Mouse (Mus musculus): Measurements from ENCODE around the gene Gm21885.

The Gm21885 gene

DNA sequence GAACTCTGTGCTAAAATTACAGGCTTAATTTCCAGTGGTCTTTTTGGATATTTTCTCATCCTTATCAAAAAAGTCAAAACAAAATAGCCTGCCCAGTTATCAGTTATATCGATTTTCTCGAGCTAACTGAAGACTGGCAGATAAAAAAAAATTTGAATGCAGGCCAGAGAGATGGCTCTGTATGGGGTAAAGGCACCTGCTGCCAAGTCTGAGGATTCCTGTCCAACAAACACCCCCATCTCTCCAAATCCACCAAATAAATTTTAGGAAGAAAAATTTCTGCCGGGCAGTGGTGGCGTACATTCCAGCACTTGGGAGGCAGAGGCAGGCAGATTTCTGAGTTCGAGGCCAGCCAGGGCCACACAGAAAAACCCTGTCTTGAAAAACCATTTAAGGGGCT is 36.4 kb downstream of the Gm21885 start:
- DNase-seq (ENCODE audit: low spot score in 2 of 2) = no peak

DNA sequence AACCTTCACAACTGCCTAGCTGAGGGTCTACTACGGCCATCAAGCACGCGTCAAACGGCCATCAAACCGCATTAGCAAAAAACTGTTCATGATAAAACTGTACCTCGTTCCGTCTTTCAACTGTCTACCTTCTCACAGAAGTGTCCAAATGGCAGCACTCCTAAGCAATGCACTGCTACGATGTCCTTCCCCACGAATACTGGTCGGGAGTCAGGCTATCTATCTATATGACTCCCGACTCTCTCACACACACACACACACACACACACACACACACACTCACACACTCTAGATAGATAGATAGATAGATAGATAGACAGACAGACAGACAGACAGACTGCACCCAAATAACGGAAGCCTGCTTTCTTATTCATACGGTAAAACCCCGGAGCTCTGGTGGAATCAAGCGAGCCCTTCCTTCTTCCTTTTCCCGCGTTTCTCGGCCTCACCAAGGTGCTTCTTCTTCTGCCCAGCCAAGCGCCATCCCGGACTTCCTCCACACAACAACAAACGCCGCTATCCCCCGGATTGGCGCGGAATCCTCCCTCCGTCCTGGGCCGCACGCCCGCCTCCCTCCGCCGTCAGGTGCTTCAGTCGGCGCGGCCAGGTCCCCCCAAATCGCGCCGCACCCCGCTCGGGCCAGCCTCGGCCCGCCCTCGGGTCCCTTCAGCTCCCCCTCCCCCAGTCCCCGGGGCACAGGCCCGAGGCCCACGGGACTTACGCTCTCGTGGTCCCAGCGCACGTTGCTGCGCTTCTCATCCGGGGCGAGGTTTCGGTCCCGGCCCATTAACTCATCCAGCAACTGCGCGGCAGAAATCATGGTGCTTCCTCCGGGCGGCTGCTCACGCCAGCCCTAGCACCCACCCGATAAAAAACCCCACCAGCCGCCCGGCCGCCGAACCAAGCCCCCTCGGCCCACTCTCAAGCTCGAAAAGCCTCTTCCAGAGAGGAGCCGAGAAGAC is 39.6 kb downstream of the Gm21885 start:
- DNase-seq (ENCODE audit: low spot score in 2 of 2) = peak in 1 of 2 experiments; percentile 15

- DNase-seq (ENCODE audit: low spot score in 2 of 2) = peak; percentile 93 to 95
Measured at GRCm38 (mm10) chr11:94321931-94322400, 40.3 kb downstream of the Gm21885 start, which contains the start of gene Luc7l3. Gene Luc7l3 (minus strand): TSS chr11:94321988.

DNA sequence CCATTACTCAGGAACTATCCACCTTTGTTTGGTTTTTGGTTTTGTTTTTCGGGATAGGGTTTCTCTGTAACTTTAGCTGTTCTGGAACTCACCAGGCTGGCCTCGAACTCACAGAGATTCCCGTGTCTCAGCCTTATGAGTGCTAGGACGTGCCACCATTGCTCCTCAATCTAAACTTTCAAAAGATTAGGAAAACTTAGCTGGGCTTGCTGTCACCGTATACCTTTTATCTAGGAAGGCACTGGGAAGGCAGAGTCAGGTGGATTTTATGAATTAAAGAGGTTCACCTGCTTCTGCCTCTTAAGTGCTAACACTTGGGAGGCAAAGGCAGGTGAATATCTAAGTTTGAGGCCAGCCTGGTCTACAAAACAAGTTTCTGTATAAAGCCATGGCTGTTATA is 41.0 kb downstream of the Gm21885 start:
- no peak for DNase-seq (ENCODE audit: low spot score in 2 of 2)

DNA sequence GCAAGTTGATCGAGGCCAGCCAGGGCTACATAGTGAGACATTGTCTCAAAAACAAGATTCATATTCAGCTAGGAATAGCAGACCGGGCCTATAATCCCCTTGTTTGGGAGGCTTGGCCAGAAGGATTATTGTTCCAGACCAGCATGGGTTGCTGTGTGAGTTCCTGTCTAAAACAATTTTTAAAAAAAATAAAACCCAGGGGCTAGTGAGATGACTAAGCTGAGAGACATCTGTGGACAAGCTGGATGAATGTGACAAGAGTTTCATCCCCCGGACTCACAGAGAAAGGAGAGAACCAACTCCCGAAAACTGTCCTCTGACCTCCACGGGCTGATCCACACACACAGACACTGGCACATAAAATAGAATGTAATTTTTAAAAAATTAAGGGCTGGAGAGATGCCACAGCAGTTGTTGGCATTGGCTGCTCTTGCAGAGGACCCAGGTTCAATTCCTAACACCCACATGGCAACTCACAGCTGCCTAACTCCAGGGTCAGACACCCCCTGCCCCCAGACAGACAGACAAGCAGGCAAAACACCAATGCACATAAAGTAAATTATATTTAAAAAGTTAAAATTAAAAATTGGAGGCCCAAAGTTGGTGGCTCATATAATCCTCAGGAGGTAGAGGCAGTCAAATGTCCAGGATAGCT is 41.7 kb downstream of the Gm21885 start:
- no peak for DNase-seq (ENCODE audit: low spot score in 2 of 2)

GRCm38 (mm10) chr11:94324618-94325017 is 42.9 kb downstream of the Gm21885 start:
- DNase-seq (ENCODE audit: low spot score in 2 of 2) = no peak

DNA sequence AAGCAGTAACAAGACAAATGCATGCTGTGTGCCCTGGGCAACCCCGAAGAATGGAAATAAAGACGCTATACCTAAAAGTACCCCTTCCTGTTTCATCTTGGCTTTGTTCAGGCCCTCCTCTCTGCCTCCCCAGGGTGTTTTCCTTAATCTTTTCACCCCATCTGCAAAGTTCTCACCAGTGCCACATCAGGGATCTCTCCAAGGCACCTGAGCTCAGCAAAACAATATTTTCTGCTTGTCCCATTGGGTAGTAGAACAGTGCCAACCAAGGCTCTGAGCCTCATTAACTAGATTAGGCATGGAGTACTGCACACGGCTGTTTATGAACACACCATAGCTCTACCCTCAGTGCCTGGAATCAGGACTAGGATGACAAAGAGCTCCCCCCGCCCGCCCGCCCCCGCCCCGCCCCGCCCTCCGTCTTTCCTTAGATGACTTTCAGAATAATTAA is 45.3 kb downstream of the Gm21885 start:
- DNase-seq (ENCODE audit: low spot score in 2 of 2) = no peak

DNA sequence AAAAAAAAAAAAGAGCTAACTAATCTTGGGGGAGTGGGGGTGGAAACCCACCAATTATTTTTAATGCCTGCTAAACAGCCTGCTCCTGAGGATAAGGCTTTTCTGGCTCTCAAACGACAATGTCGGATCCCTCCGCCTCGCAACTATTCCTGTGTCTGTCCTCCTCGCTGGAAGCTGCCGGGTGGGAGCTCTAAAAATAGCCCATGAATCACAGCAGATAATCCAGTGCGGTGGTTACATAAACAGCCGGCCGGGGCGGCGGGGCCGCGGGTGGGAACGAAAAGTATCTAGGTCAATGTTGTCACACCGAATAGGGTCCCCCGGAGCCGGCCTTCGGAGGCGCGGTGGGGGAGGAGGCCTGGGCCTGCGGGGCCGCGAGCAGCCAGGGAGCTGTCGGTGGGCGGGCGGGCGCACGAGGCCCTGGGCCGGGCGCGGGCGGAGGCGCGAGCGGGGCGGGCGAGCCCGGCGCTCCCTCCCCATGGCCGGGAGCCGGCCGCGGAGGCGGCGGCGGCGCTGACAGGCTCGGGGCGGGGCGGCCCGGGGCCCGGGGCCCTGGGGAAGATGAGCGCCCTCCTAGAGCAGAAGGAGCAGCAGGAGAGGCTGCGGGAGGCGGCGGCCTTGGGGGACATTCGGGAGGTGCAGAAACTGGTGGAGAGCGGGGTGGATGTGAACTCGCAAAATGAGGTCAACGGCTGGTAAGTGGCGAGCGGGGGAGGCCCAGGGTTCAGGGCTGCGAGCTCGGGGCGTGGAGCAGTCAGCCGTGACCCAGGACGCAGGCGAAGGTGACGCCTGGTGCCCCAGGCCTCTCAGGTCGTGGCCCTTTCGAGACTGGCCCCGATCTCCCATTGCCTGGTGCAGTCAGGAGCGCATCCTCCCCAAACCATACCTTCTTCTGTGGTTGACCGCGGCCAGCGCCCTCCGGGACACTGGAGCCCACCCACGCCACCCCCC is 46.3 kb downstream of the Gm21885 start, which contains the start of gene Ankrd40:
TSS of gene Ankrd40 (plus strand) at position 309 of the 951 bp plus-strand sequence.
- peak; percentile 81 to 83 for DNase-seq (ENCODE audit: low spot score in 2 of 2)

DNA sequence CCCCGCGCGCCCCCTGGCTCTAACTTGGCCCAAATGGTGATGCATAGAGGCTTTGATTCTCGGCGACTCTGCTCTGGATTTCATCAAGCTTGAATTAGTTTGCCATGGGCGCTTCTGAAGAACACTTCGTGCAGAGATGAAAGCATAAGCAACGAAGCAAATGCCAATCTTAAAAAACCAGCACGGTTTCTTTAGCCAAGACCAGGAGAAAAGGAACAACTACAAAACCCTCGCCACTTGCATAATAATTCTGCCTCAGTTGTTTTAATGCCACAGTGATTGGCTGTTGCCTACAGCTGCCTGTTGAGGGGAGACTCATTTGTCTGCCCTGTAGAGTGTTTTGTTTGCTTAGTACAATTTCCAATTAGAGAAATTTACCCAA is 47.0 kb downstream of the Gm21885 start:
- no peak for DNase-seq (ENCODE audit: low spot score in 2 of 2)

- no peak for DNase-seq (ENCODE audit: low spot score in 2 of 2)
Measured at GRCm38 (mm10) chr11:94329270-94329891, 47.7 kb downstream of the Gm21885 start.

GRCm38 (mm10) chr11:94330211-94330610 is 48.5 kb downstream of the Gm21885 start:
- DNase-seq (ENCODE audit: low spot score in 2 of 2) = no peak

DNA sequence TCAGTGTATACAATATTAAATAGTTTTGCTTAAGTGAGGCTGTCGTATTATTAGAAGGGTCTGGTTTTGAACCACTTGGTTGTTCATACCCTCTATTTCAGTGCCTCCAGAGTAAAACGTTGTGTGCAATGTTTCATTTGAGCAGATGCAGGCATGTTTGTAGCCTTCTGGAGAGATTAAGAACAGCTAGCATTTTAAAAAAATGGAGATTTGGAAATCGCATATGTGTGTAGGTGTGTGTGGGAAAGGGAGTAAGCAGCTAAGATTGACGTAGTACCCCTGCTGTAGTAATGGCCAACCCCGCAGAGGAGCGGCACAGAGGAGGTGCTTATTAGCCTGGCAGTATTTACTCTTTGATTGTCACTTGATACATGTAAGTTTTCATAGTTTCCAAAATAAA is 51.1 kb downstream of the Gm21885 start:
- DNase-seq (ENCODE audit: low spot score in 2 of 2) = no peak

DNA sequence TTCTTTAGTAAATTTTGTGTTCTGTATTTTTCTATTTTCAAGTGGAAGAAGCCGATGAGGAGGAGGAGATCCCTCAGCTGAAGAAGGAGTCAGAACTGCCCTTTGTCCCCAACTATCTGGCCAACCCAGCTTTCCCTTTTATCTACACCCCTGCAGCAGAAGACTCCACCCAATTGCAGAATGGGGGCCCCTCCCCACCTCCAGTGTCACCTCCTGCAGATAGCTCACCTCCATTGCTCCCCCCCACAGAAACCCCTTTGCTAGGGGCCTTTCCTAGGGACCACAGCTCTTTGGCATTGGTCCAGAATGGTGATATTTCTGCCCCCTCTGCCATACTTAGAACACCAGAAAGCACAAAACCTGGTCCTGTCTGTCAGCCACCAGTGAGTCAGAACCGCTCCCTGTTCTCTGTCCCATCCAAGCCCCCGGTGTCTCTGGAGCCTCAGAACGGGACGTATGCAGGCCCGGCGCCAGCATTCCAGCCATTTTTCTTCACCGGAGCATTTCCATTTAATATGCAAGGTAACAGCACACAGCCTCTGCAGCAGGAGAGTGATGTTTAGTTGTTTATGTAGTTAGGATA is 52.8 kb downstream of the Gm21885 start:
- peak; percentile 51 to 65 for DNase-seq (ENCODE audit: low spot score in 2 of 2)
